Mouse (Mus musculus): ENCODE measurements around the gene Ptprm.

Ptprm gene

DNA sequence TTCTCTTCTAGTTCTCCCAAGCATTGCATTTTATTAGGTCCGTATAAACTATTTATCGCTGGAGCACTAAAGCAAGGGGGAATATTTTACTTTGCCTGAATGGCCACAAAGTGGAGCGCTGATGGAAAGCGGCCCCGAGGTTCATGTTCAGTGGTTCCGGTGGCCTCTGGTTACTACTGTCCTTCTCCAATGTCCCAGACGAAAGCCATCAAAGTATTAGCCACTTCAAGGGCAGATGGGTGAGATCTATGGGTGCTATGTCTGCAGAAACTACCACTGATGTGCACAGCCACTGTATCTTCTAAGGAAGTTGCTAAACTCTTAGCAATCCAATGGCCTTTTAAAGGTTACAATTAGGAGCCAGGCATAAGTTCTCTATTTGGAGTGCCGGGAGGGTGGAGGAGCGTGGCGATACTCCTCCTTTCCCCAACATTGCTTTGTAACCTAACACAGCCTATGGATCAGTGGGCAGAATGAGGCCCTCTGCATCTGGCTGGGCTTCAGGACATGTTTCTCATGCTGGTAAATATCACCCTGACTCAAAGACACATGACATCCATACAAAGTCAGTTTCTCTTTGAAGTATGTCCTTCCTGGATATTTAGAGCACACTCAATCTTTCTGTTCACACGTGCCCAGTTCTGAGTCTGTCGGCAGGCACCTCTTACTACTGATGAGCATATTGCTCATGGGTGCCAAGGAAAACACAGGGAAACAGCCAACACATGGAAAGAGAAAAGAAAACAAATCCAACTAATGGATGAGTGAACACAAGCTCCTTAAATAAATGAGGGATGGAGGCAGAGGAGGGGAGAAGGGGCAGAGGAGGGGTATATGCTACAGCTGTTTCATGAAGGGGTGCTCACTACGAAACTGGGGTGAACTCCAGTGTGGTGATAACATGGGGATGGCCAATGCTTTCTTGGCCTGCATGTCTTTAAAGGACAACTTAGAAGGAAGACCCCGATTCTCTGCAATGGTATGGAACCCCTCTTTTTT, 584.6 kb downstream of the Ptprm start:
- DNase-seq (ENCODE audit: low spot score): no peak

DNA sequence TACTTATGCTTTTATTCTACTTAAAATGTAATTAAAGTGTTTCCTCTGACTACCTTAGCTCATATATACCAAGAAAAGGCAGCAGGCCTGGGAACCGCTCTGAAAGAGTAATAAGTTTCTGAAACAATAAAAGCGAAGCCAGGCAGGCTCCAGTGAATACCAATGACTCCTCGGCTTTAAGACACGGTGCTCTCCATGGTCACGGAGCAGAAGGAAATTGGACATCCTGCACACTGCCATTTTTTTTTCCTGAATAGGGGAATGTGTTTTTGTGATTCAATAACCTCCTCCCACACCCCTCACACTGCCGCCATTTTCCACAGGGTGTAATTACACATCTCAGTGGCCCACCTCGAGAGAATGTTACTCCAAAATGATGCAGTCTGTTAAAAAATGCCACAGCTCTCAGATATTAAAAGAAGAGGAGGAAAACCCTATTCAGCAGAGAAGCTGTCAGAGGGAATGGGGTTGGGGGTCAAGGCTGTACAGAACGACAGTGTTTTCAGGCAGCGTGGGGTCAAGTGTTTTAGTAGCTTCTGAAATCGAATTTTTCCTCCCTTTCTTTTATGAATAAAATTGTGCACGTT, 585.5 kb downstream of the Ptprm start:
- no peak for DNase-seq (ENCODE audit: low spot score)

DNA sequence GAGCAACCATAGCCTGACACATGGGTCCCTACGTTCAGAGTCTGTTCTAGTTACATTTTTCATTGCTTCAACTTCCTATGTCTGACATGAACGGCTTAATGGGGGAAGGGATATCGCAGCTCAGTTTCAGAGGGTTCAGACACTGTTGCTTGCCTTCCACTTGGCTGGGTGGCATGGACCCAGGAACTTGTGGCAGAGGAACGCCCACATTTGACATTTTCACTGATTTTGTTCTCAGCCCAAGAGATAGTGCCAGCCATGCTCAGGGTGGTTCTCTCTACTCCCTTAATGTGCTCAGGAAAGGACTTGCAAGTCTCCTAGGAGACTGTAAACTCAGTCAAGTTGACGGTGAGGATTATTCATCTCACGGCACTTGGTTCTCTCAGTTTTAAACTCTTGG, 588.1 kb downstream of the Ptprm start:
- no peak for DNase-seq (ENCODE audit: low spot score)

DNA sequence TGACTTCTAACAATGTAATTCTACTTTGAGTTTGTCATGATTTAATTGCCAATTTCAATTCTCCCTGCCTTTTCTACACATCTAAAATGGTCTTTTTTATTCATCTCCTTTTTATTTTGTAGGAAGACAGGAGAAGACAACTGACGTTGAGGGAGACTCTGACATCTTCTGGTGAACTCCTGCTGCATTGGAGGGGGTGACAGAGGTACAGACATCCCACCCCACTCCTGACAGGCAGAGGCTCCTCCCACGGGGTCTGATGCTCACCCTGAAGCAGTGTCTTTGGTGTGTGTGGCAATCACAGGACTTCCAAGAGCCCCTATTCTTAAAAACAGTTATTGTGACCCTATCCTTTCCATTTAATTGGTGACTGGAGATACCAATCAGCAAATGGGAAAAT, 589.8 kb downstream of the Ptprm start:
- no peak for DNase-seq (ENCODE audit: low spot score)

GRCm38 (mm10) chr17:66762716-66763115, 591.5 kb downstream of the Ptprm start:
- no peak for DNase-seq (ENCODE audit: low spot score)

- peak; percentile 42 for DNase-seq (ENCODE audit: low spot score)
Measured at GRCm38 (mm10) chr17:66761326-66762296, 592.6 kb downstream of the Ptprm start.

GRCm38 (mm10) chr17:66757025-66757511, 597.2 kb downstream of the Ptprm start:
- DNase-seq (ENCODE audit: low spot score): peak; percentile 58

GRCm38 (mm10) chr17:66756500-66756899, 597.8 kb downstream of the Ptprm start:
- no peak for DNase-seq (ENCODE audit: low spot score)

GRCm38 (mm10) chr17:66755191-66755654, 599.0 kb downstream of the Ptprm start:
- DNase-seq (ENCODE audit: low spot score): peak; percentile 90

GRCm38 (mm10) chr17:66754208-66754865, 599.9 kb downstream of the Ptprm start:
- DNase-seq (ENCODE audit: low spot score): peak; percentile 41

GRCm38 (mm10) chr17:66751746-66752145, 602.5 kb downstream of the Ptprm start:
- DNase-seq (ENCODE audit: low spot score): no peak

DNA sequence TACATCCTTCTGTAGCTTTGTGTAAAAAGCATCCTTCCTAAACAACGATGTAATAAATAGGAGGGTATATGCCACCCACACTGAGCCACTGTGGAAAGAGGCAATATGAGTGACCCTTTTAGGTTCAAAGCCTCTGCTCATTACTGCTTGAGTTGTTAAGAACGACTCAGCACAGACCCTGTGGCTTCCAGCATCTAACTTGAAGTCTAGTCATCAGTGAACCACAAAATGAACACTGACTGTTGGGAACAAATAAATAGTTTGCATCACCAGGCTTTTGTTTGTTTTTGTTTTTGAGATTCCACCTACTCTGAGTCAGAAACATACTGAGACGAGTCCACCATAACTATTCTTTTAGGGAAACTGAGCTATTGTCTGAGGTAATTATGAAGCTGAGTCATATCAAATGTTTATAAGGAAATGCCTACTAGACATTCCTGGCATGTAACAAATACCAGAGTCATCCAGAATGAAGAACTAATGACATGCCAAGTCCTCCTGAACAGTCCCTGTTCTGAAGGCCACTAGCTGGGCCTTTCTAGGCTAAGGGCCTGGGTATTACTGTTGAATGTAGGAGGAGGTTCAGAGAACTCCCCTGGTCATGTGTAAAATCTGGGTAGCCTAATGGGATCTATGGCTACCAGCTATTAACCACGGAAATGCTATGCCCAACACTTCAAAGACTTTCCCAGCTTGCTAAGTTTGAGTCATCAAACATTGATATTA, 603.6 kb downstream of the Ptprm start:
- no peak for DNase-seq (ENCODE audit: low spot score)

GRCm38 (mm10) chr17:66749976-66750375, 604.3 kb downstream of the Ptprm start:
- no peak for DNase-seq (ENCODE audit: low spot score)

DNA sequence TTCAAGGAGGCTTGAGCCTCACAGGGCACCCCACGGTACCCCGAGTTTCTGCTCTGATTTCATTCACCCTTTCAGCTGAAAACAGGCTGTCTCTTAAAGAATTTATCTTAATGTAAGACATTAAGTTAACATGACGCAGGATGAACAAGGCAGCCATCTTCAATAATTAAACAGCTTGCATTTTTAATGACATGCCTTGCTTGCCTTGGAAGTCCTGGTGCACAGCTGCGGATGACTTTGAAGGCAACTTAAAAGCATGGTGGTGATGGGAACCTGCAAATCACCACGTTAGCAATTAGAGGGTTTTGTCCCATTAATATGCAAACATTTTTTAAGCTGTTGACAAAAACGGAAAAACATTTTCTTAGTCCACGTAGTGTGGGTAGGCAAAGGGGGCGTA, 607.8 kb downstream of the Ptprm start:
- peak; percentile 66 for DNase-seq (ENCODE audit: low spot score)

DNA sequence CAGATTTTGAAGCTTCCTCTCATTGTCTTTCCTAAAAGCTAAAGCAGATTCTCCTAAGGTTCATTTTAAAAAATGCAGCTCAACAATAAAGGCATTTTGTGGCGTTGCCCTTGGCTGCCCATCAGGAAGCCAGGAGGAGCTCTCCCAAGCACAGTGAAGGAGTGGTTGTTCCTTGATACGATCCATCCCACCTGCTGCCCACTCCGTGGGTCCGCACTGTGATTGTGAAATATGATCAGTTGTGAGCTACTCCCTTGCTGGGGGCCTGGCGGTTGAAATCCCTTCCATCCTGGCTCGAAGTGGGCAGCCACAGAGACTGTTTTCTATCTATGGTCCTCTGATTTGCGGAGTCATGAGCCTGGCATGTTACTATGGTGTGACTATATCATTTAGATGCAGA, 610.9 kb downstream of the Ptprm start:
- DNase-seq (ENCODE audit: low spot score): no peak

DNA sequence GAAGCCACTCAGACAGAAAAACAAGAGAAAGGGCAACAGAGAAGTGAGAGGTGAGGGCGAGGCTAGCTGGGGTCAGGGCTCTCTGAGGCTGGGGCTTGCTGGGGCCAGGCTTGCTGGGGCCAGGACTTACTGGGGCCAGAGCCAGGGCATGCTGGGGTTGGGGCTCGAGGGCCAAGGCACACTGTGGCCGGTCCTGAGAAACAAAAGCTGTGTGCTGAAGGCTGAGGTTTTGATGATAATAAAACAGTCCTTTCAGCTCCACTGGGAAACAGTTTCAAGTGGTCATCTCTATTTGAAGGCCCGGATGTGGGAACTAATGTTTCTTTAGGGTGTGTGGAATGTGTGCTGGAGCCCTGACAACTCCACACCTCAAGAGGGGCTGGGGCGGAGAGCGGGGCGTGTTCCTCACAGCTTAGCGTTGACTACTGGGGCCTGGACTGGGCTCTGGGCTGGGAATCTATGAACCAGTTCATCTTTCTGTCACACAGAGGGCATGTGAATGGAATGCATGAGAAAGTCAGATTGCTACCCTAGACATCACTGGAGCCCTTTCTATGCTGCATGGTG, 615.4 kb downstream of the Ptprm start:
- no peak for DNase-seq (ENCODE audit: low spot score)

DNA sequence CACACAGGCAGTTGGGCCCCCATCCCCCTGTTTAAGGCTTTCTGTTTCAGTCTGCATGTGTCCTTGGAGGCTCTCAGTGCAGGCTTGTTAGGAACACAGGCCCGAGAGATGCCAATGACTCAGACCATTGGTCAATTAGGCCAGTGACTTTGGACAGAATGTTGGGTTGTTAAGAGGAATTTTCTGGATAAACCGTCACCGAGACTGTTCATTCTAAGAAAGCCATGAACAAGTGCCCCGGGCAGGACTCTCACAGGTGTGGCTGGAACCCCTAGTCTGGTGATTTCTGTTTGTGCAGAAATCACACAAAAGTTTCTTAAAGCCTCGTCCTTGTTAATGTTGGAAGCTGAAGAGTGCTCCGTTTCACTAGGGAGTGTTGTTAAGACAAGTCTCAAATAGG, 615.9 kb downstream of the Ptprm start:
- peak; percentile 26 for DNase-seq (ENCODE audit: low spot score)

DNA sequence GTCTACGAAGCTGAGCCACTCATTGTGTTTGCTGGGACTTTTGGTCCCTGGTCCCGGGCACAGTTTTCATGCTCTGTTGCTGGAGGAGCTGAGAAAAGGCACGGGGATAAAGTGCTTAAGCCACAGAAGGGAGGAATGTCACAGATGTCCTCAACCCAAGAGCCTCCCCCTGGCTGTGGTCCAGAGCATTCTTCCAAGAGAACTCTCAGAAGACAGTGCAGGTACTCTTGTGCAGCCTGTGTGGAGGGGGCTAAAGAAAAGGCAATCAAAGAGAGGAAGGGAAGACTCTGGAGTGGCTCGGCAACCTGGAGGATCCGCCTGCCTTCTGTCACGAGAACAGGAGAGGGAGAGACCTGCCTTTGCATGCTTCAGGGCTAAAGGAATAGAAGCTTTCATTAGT, 617.8 kb downstream of the Ptprm start:
- DNase-seq (ENCODE audit: low spot score): no peak

GRCm38 (mm10) chr17:66733541-66733940, 620.7 kb downstream of the Ptprm start:
- DNase-seq (ENCODE audit: low spot score): no peak

DNA sequence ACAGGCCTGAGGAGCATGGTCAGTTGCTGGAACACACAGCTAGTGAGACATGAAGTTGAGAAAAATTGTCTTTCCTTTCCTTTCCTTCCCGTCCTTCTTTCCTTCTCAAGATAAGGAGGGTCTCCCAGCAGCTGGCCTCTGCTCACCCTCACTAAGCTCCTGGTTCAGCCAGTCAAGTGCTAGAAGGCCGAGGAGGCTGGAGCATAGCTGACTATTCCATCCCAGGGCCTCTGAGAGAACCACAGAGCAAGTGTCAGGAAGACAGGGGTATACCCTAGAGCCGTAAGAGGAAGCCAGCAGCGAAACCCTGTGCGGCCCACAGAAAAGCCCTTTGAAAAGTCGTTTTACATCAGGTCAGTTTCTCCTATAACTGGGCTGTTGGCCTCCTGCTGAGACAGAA, 624.3 kb downstream of the Ptprm start:
- peak; percentile 26 for DNase-seq (ENCODE audit: low spot score)

Measured in retina, embryonic 14.5 days (tissue).